Mouse (Mus musculus) stomach, postnatal 0 days (tissue): ENCODE measurements around the gene Ilf2. TPM values are rescaled to one million over a fixed set of nuclear protein-coding genes. Genes with fewer than 3 reads are reported as not detected.

Experiments used
- ATAC-seq: fragments of 200-750 bp; cut with Nextera tagmentation; 2 replicates; pipeline ENCODE4 v1.8.0; 2017; ENCODE audit not compliant: low FRiP score, low TSS enrichment
- DNase-seq: peaks from one replicate; pipeline ENCODE4 v3.0.0-alpha.2; 2016; ENCODE audit warnings: low spot score
- H3K27ac ChIP-seq: fragments of 300-500 bp; sonication (generic); replicated peaks from 2 replicates; pipeline ENCODE4 v1.5.1; 2014; ENCODE audit warnings: mild to moderate bottlenecking, control low read depth
- H3K27me3 ChIP-seq: fragments of 300-500 bp; sonication (generic); 2 replicates; pipeline ENCODE4 v1.6.1; 2014; ENCODE audit warnings: low read length; ENCODE audit not compliant: control insufficient read depth, insufficient read depth
- H3K36me3 ChIP-seq: fragments of 300-500 bp; sonication (generic); 2 replicates; pipeline ENCODE4 v1.6.1; 2014; ENCODE audit warnings: low read length, mixed read lengths; ENCODE audit not compliant: control insufficient read depth, insufficient read depth
- H3K4me1 ChIP-seq: fragments of 300-500 bp; sonication (generic); replicated peaks from 2 replicates; pipeline ENCODE4 v1.6.1; 2014; ENCODE audit warnings: antibody characterized with exemption; ENCODE audit not compliant: control insufficient read depth, insufficient read depth
- H3K4me2 ChIP-seq: fragments of 300-500 bp; sonication (generic); replicated peaks from 2 replicates; pipeline ENCODE4 v1.6.1; 2014; ENCODE audit warnings: low read depth, mild to moderate bottlenecking, control low read depth, moderate library complexity
- H3K4me3 ChIP-seq: fragments of 300-500 bp; sonication (generic); 2 replicates; pipeline ENCODE4 v1.5.1; 2014; ENCODE audit warnings: low read depth, low read length, control low read depth
- H3K9ac ChIP-seq: fragments of 300-500 bp; sonication (generic); 2 replicates; pipeline ENCODE4 v1.6.1; 2014; ENCODE audit warnings: mild to moderate bottlenecking, low read length, control low read depth, mixed read lengths
- H3K9me3 ChIP-seq: fragments of 300-500 bp; sonication (generic); 2 replicates; pipeline ENCODE4 v1.6.1; 2016; ENCODE audit warnings: low read length; ENCODE audit not compliant: control insufficient read depth
- CTCF ChIP-seq: IDR thresholded peaks from 2 replicates; pipeline ENCODE4 v1.5.1; 2016; ENCODE audit warnings: antibody characterized with exemption, low read depth, mild to moderate bottlenecking, moderate library complexity
- EP300 ChIP-seq: optimal IDR thresholded peaks from 2 replicates; pipeline ENCODE3; 2016; ENCODE audit warnings: antibody characterized with exemption
- WGBS: fragments of 180-500 bp; shearing (Covaris S2); extraction: QIAGEN DNeasy Blood & Tissue Kit; methylation state at CpG from one replicate; pipeline ENCODE4 v1.1.7; 2014; 5-methylcytosine and 5-hydroxymethylcytosine counted together
- polyA plus RNA-seq: library from polyadenylated mRNA; unstranded; fragments of >200 nt; fragmentation: Nextera tagmentation; extraction: Ambion mirVana; gene quantifications from 2 replicates; pipeline ENCODE4 v1.2.1, GENCODE M21; 2015

The Ilf2 gene
- polyA plus RNA-seq, 1 experiment from 2014 or later, result 57.6 TPM

GRCm38 (mm10) chr3:90451396-90452095 lies 24.4 kb upstream of the Ilf2 start:
- H3K4me2 ChIP-seq, result no peak overlapping the region
- no peak overlapping the region for H3K4me3 ChIP-seq
- 35% methylated on average over 10 of the region's 10 CpGs for WGBS
- no peak overlapping the region for H3K27ac ChIP-seq
- H3K4me1 ChIP-seq, result no peaks in the 10 kb centered on the region
- H3K27me3 ChIP-seq, result no peaks in the 10 kb centered on the region
- no peak for DNase-seq
- no peak for ATAC-seq
- TF ChIP-seq CTCF (no peak), EP300 (no peak)
- no peaks in the 10 kb centered on the region for H3K9me3 ChIP-seq
- H3K36me3 ChIP-seq, result no peaks in the 10 kb centered on the region
- no peak overlapping the region for H3K9ac ChIP-seq

- ATAC-seq, result no peak
- H3K4me1 ChIP-seq, result no peaks in the 10 kb centered on the region
- H3K4me2 ChIP-seq, result no peak overlapping the region
- TF ChIP-seq CTCF (no peak), EP300 (no peak)
- H3K36me3 ChIP-seq, result no peaks in the 10 kb centered on the region
- DNase-seq, result no peak
- 87% methylated on average over 14 of the region's 14 CpGs for WGBS
- H3K9ac ChIP-seq, result no peak overlapping the region
- H3K27me3 ChIP-seq, result no peaks in the 10 kb centered on the region
- H3K4me3 ChIP-seq, result no peak overlapping the region
- no peaks in the 10 kb centered on the region for H3K9me3 ChIP-seq
- H3K27ac ChIP-seq, result no peak overlapping the region
These were observed 21.0 kb upstream of the Ilf2 start for GRCm38 (mm10) chr3:90454931-90455330.

GRCm38 (mm10) chr3:90459727-90460126 lies 16.2 kb upstream of the Ilf2 start:
- ATAC-seq (no peak), DNase-seq (no peak)
- Histone ChIP-seq H3K9me3 (no peaks in the 10 kb centered on the region), H3K27me3 (no peaks in the 10 kb centered on the region), H3K9ac (no peak overlapping the region), H3K36me3 (no peaks in the 10 kb centered on the region), H3K4me3 (no peak overlapping the region), H3K4me2 (no peak overlapping the region), H3K27ac (no peak overlapping the region), H3K4me1 (no peaks in the 10 kb centered on the region)
- TF ChIP-seq EP300 (no peak), CTCF (no peak)
- WGBS, result 82% methylated on average over 9 of the region's 9 CpGs

- Histone ChIP-seq H3K9ac (no peak overlapping the region), H3K36me3 (no peaks in the 10 kb centered on the region), H3K27me3 (no peaks in the 10 kb centered on the region), H3K4me3 (no peak overlapping the region), H3K4me2 (no peak overlapping the region), H3K27ac (no peak overlapping the region), H3K4me1 (no peaks in the 10 kb centered on the region), H3K9me3 (no peaks in the 10 kb centered on the region)
- no peak for DNase-seq
- WGBS, result 64% methylated on average over 5 of the region's 5 CpGs
- TF ChIP-seq EP300, result no peak
- no peak for TF ChIP-seq CTCF
- no peak for ATAC-seq
These were observed 15.6 kb upstream of the Ilf2 start for GRCm38 (mm10) chr3:90460315-90460714.

- Histone ChIP-seq H3K9ac (no peak overlapping the region), H3K4me1 (no peaks in the 10 kb centered on the region), H3K36me3 (no peaks in the 10 kb centered on the region), H3K9me3 (no peaks in the 10 kb centered on the region), H3K4me3 (no peak overlapping the region), H3K27ac (no peak overlapping the region), H3K4me2 (no peak overlapping the region), H3K27me3 (no peaks in the 10 kb centered on the region)
- TF ChIP-seq EP300 (no peak), CTCF (no peak)
- ATAC-seq (no peak), DNase-seq (no peak)
- 74% methylated on average over 3 of the region's 3 CpGs for WGBS
These were observed 14.0 kb upstream of the Ilf2 start for GRCm38 (mm10) chr3:90461935-90462334.

- Histone ChIP-seq H3K4me2 (no peak overlapping the region), H3K27ac (no peak overlapping the region), H3K27me3 (no peaks in the 10 kb centered on the region), H3K36me3 (no peaks in the 10 kb centered on the region), H3K4me1 (no peaks in the 10 kb centered on the region), H3K4me3 (no peak overlapping the region), H3K9me3 (no peaks in the 10 kb centered on the region), H3K9ac (no peak overlapping the region)
- DNase-seq (no peak), ATAC-seq (no peak)
- no peak for TF ChIP-seq CTCF
- TF ChIP-seq EP300, result no peak
- WGBS, result 46% methylated on average over 7 of the region's 7 CpGs
These were observed 13.3 kb upstream of the Ilf2 start for GRCm38 (mm10) chr3:90462579-90462978.
